Mouse (Mus musculus): ENCODE measurements around the gene Kank3.

GRCm38 (mm10) chr17:33810334-33811141 lies at the start of gene Kank3:
- TF ChIP-seq CTCF (IDR thresholded peaks at IDR 0.05; ENCODE audit: insufficient read depth, low read depth, low read length) (no peak), POLR2A (IDR thresholded peaks at IDR 0.05; ENCODE audit: insufficient read depth, low read depth, low read length) (peak; percentile 66)

Data from olfactory bulb, adult 2 months (tissue).